Mouse (Mus musculus) embryo, embryonic 11 days (tissue): ENCODE measurements around the gene Thbs4.

Source experiments
- DNase-seq: peaks from one replicate; pipeline ENCODE4 v3.0.0-alpha.2; 2015

The Thbs4 gene

DNA sequence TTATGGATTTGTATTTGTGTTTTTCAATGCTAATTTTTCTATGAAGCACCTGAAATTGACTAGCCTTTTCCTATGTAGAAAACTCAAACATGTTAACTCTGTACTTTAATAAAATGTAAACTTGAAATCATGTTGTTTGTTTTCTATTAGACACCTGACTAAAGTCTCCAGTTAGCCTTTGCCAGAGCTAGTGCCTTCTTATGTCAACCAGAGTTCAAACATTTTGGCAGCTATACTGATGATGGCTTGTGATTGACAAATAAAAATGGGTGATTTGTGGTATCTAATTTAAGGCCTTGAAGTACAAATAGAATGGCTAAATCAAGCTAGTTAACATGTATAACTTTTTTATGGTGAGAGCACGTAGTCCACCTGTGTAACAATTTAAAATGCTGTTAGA lies 82.8 kb downstream of the Thbs4 start:
- no peak for DNase-seq

DNA sequence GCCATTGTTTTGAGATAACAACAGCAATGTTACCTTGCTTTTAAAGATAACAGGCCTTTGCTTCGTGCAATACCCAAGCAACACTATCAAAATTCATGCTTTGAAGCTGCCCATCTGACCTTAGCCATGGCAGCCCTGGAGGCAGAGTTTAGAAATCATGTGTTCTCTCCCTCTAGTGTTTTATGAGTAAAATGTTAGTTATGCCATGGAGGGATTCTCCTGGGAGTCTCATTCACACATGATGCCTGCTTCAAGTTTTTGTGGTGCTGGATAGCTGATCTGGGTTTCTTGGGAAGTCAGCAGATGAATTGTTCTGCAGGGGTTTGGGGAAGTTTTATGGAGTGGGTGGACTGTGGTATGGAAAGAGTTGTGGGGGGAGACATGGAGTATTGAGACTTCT lies 84.3 kb downstream of the Thbs4 start:
- DNase-seq, result no peak

DNA sequence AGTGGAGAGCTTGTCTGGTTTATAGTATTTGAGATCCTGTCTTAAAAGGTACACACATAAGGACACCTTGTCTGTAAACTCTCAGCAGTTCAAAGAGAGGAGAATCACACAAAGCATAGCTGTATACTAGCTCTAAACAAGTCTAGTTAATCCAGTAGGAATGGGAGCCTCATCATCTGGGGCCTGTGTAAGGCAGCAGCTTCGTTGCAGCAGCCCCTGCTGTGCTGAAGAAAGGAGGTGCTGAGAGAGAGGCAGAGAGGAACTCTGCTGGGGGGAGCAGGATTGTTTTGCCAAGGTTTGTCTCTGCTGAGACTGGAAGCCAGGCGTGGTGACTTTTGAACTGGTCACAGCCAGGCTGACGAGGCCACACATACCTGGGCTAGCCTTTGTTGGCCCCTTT lies 85.1 kb downstream of the Thbs4 start:
- no peak for DNase-seq

DNA sequence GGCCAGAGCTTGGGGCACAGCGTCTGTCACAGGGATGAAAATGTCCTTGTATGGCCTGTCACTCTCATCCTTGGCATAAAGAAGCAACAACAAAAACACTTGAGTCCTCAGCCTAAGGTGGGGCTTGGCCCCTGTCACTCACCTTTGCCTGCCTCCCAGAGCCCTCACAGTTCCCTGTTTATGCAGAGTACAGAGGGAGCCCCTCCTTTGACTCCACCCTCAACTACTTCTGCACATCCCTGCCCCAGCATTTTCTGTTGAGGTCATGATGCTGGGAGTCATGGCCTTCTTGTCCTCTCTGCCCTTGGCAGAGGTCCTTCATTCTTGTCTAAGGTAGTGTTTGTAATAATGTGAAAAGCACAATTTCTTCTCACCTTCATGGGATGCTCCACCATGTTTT lies 86.2 kb downstream of the Thbs4 start:
- no peak for DNase-seq

DNA sequence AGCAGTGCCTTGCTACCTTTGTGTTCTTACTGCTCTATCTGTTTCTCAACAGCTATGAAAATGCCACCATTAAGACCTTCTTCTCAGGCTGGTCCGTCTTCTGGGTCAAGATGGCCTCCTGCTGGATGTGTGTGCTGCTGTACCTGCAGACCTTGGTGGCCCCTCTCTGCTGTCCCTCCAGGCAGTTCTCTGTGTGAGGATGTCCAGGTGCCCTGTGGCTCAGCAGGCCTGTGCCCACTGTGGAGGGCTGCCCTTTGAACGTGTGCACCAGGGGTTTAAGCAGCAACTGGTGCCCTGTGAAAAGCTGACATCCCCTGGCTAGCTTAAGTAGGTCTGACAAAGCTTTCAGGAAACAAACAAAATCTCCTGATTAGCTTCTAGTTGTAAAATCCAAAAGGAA lies 86.7 kb downstream of the Thbs4 start:
- DNase-seq, result no peak

DNA sequence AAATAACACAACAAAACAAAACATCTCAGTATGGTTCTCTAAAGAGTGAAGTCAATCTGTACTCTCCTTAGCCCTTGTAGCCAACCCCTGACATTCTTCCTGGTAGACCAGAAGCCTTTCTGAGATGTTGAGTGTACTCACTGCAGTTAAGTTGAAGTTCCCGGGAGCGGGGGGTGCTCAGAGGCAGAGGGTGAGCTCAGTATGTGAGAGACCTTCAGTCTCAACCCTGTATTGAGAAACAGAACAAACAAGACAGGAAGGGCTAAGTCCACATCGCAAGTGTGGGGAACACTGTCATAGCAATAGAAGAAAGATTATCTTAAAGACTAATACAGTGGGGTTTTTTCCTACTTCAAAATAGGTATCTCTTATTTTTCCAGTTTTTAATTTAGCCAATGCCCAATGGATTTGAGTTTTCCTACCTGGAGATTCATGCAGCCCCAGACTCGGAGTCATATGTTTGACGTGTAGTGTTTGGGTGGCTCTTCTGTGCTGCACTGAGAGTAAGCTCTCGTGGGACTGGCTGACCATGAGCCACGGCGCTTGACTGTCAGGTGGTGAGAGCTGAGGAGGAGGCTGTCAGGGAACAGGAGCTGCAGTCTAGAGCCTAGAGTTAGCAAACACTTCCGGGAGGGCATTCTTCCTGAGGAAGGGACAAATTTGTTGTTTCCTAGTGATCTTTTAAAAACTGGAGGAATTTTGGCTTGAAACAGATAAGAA lies 88.1 kb downstream of the Thbs4 start:
- DNase-seq, result no peak

DNA sequence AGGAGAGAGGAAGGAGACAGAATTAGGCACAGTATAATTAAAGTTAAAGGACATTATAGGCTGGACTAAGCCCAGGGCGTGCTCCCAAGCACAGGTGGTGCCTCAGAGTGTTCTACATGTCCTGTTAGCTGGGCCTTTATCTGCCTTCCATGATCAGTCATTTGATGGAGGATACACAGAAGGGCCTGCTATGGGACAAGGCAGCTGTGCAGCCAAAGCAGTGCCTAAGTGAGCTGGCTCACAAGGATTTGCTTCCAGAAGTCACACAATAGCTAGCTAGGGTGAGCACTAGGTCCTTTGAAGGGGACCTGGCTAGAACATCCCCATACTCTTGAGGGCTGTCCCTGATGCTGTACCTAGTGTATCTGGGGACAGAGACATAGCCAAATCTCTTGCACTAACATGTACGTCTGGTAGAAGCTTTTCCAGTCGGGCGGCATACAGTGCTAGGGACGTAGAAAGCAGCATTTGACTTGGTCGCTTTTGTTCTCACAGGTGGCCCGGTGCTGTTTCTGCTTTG lies 89.5 kb downstream of the Thbs4 start:
- DNase-seq, result no peak

DNA sequence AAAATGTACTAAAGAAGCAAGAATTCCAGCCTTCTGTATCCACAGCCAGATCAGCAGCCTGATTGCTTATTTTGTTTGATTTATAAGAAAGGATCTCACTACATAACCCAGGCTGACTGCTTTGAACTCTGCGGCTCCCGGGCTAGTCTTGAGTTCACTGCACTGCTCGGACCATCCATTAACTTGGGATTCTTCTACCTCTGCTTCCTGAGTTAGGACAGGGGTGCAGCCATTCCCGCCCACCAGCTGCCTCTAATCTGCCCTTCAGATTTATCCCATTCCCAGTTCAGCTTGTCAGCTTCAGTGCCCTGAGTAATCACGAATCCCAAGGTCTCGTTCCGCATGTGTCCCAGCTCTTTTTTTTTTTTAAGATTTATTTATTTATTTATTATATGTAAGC lies 90.4 kb downstream of the Thbs4 start:
- DNase-seq, result no peak

DNA sequence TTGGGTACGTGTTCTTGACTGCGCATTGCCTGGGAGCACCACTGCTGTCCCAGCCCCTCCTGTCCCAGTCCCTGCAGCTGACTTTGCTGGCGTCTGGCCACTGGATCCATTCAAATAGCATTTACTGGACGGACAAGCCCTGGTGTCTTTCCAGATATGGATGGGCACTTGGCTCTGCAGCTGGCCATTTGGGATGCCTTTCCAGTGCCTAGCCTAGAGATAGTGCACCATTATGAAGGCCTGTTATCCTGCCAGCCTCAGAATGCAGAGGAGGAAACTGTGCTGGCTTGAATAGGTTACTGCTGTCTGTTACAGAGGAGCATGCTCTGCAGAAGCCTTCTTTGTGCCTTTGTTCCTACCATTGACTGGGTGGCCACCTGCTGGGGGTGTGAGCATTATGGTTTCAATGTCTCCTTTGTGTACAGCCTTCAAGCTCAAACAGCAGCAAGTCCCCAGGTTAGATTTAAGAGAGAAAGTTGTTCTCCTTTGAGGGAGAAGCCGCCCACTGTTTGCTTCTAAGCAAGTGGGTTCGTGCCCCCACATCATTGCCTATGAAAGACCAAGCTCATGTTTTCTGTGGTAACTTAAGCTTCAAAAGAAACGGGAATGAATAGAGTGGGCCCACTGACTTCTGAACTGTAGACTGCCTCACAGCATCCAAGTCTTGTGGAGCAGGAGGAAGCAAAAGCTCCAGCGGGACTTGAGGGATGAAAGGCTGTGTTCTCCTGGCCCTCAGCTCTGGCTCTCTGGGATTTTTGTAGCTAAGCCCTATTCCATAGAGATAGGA lies 91.2 kb downstream of the Thbs4 start:
- DNase-seq, result peak; percentile 60

DNA sequence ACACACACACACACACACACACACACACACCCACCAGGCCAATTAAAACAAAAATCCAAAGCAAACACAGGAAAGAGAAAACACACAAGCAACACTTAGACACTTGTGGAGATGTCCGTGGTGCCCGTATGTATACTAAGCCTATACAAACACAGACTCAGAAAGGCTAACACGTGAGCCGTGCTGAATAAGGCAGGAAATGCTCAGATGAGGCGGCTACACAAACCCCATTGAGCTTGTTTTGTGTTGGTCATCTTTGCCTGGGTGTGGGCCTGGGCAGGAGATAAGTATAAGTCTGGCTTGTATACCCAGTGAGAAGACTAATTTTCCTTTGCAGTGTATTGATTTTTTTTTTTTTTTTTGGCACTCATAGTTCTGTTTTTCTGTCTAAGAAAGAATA lies 92.6 kb downstream of the Thbs4 start:
- no peak for DNase-seq
